Mouse (Mus musculus) urinary bladder, postnatal 10 days (tissue): ENCODE measurements at regions not wholly inside any gene's neighbourhood (a gene's known extent, or its start where the extent isn't known, plus 50 kb on each side); places are given as distances from the start of the nearest gene placed in this dataset.
A peak's percentile ranks its signal among the peaks of the same experiment; 100 is the strongest.

Source experiments
- DNase-seq: peaks from one replicate; pipeline ENCODE4 v3.0.0; 2022; ENCODE audit warnings: low spot score

GRCm38 (mm10) chr5:136619315-136620231, 52.3 kb upstream of the Cux1 start:
- DNase-seq: no peak

- no peak for DNase-seq
Observed at GRCm38 (mm10) chr5:136620234-136620633, 52.9 kb upstream of the Cux1 start.

- DNase-seq: no peak
Observed at GRCm38 (mm10) chr5:136621336-136622125, 54.2 kb upstream of the Cux1 start.

- DNase-seq: no peak
Observed at GRCm38 (mm10) chr5:136622152-136622551, 54.9 kb upstream of the Cux1 start.

- DNase-seq: peak; percentile 34
Observed at GRCm38 (mm10) chr5:136622721-136623542, 55.6 kb upstream of the Cux1 start.

GRCm38 (mm10) chr5:136623791-136624190, 56.5 kb upstream of the Cux1 start:
- DNase-seq: no peak

- no peak for DNase-seq
Observed at GRCm38 (mm10) chr5:136625176-136625991, 58.1 kb upstream of the Cux1 start.

- no peak for DNase-seq
Observed at GRCm38 (mm10) chr5:136626142-136626771, 59.0 kb upstream of the Cux1 start.

- no peak for DNase-seq
Observed at GRCm38 (mm10) chr5:136626891-136627290, 59.6 kb upstream of the Cux1 start.

GRCm38 (mm10) chr5:136627671-136628292, 60.5 kb upstream of the Cux1 start:
- no peak for DNase-seq

GRCm38 (mm10) chr5:136628502-136628901, 61.2 kb upstream of the Cux1 start:
- no peak for DNase-seq

- no peak for DNase-seq
Observed at GRCm38 (mm10) chr5:136632286-136632685, 60.7 kb upstream of the Myl10 start.

GRCm38 (mm10) chr5:136633901-136634300, 59.0 kb upstream of the Myl10 start:
- DNase-seq: no peak

- DNase-seq: no peak
Observed at GRCm38 (mm10) chr5:136635119-136635518, 57.8 kb upstream of the Myl10 start.

GRCm38 (mm10) chr5:136636476-136636875, 56.5 kb upstream of the Myl10 start:
- no peak for DNase-seq

- no peak for DNase-seq
Observed at GRCm38 (mm10) chr5:136637872-136638271, 55.1 kb upstream of the Myl10 start.

- DNase-seq: no peak
Observed at GRCm38 (mm10) chr5:136640871-136641619, 51.9 kb upstream of the Myl10 start.

GRCm38 (mm10) chr5:136642208-136642607, 50.7 kb upstream of the Myl10 start:
- no peak for DNase-seq
